Mouse (Mus musculus) thymus, adult 2 months (tissue): ENCODE measurements around the gene Rcbtb1. TPM values are rescaled to one million over a fixed set of nuclear protein-coding genes. Genes with fewer than 3 reads are reported as not detected.
"Not testable (repeated sequence)": the region's sequence is repeated elsewhere in the genome, so short reads cannot be mapped to it uniquely, and the experiment has no call there.

ENCODE experiments used
- DNase-seq: peaks from one replicate; pipeline ENCODE4 v3.0.0; 2021
- H3K27ac ChIP-seq: fragments of 200-500 bp; 2 replicates; pipeline ENCODE4 v1.5.1; 2012; ENCODE audit warnings: low read length, control low read depth; ENCODE audit not compliant: control insufficient read depth, insufficient read depth
- H3K27me3 ChIP-seq: fragments of 200-500 bp; 2 replicates; pipeline ENCODE4 v1.6.1; 2012; ENCODE audit warnings: mild to moderate bottlenecking, low read length, moderate library complexity, mixed read lengths; ENCODE audit not compliant: control insufficient read depth, insufficient read depth
- H3K36me3 ChIP-seq: fragments of 200-500 bp; 2 replicates; pipeline ENCODE4 v1.6.1; 2012; ENCODE audit warnings: mild to moderate bottlenecking, low read length, moderate library complexity; ENCODE audit not compliant: control insufficient read depth, insufficient read depth
- H3K4me1 ChIP-seq: fragments of 200-500 bp; replicated peaks from 2 replicates; pipeline ENCODE4 v1.6.1; 2012; ENCODE audit warnings: low read length; ENCODE audit not compliant: control insufficient read depth, insufficient read depth
- H3K4me3 ChIP-seq: fragments of 200-500 bp; 2 replicates; pipeline ENCODE4 v1.5.1; 2012; ENCODE audit warnings: mild to moderate bottlenecking, low read length, control low read depth, moderate library complexity; ENCODE audit not compliant: control insufficient read depth, insufficient read depth
- CTCF ChIP-seq: fragments of 200-500 bp; IDR thresholded peaks from 2 replicates; pipeline ENCODE4 v1.5.1; 2012; ENCODE audit warnings: mild to moderate bottlenecking, control low read depth, low read length, moderate library complexity, borderline replicate concordance; ENCODE audit not compliant: control insufficient read depth, poor library complexity, insufficient read depth; ENCODE audit errors: extremely low read depth
- POLR2A ChIP-seq: fragments of 200-500 bp; IDR thresholded peaks from 2 replicates; pipeline ENCODE4 v1.6.1; 2012; ENCODE audit warnings: mild to moderate bottlenecking, low read length, control low read depth, moderate library complexity; ENCODE audit not compliant: control insufficient read depth, poor library complexity, insufficient read depth; ENCODE audit errors: extremely low read depth
- WGBS: fragments of 180-500 bp; shearing (Covaris S2); methylation state at CpG from one replicate; pipeline ENCODE4 v1.1.7; 2018; 5-methylcytosine and 5-hydroxymethylcytosine counted together
- polyA plus RNA-seq: library from polyadenylated mRNA; depleted of rRNA; stranded (reverse); fragments of >200 nt; gene quantifications from 2 replicates; pipeline ENCODE4 v1.2.3, GENCODE M21; 2012; rRNA removed

The Rcbtb1 gene
- polyA plus RNA-seq, 1 experiment, result 16.9 TPM

DNA sequence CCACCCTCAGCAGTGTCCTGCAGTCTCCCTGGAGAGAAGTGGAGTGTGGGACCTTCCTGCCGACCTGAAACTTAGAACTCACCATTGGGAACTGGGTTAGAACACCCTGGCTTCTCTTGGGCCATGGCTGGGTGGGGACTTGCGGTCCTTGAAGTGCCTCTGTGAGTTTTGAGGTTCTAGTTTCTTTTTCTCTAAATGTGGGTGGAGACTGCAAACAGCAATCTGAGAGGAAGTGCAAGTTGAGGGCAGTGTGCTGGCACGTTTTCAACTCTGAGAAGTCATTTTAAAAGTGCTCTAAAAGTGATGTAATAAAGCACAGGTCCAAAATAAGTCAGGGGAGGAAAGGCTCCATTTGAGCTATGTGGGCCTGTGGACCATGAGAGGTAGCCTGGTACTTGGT lies 59.0 kb downstream of the Rcbtb1 start, which contains the start of gene Gm6904:
Gene Gm6904 (minus strand): TSS at position 161 of the 400 bp plus-strand sequence.
- TF ChIP-seq POLR2A (no peak), CTCF (no peak)
- peaks cover 2% of the 10 kb centered on the region; the same call in 1 of the 2 replicates for H3K4me1 ChIP-seq
- H3K27me3 ChIP-seq, result no peaks in the 10 kb centered on the region
- no peak within 1 kb of the TSS for H3K4me3 ChIP-seq
- DNase-seq, result peak; percentile 5
- no peak within 1 kb of the TSS for H3K27ac ChIP-seq
- WGBS, result 7% methylated on average over 3 of the region's 3 CpGs
- no peaks in the 10 kb centered on the region for H3K36me3 ChIP-seq

DNA sequence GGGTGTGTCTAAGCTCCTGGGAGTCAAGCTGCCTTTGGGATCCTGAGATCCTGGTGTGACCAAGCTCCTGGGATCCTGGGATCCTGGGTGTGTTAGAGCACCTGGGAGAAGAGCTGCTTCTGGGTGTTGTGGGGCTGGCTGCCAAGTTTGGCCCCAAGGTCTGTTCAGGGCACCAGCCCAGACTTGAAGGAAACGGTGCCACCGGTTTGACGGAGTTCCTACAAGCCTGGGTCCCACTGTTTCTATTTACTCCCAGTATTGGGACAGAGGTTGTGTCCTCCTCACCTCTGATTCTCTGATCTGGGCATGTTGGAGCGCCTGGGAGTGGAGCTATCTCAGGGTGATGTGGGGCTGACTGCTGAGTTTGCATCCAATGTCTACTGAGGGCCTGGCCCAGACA lies 74.0 kb downstream of the Rcbtb1 start:
- H3K36me3 ChIP-seq, DNase-seq, H3K27ac ChIP-seq, H3K4me3 ChIP-seq, H3K27me3 ChIP-seq, H3K4me1 ChIP-seq: not testable (repeated sequence)
- WGBS, result 88% methylated on average over 4 of the region's 4 CpGs

Other genes with a start within 250 kb of the Rcbtb1 start
- gene 1700129C05Rik, start 58.3 kb upstream of the Rcbtb1 start, polyA plus RNA-seq, result not detected in 2 replicates
- not detected in 2 replicates for gene Gm5142, start 22.5 kb upstream of the Rcbtb1 start, polyA plus RNA-seq
- gene Gm6904, start 59.0 kb downstream of the Rcbtb1 start, polyA plus RNA-seq, result 0.12 TPM in 1 of 2 replicates, not detected in the other
- gene Phf11a, start 96.3 kb downstream of the Rcbtb1 start, polyA plus RNA-seq, result 1.7 and 3.4 TPM in 2 replicates
- gene Phf11b, start 140.1 kb downstream of the Rcbtb1 start, polyA plus RNA-seq, result 2.7 and 4.1 TPM in 2 replicates
- gene Phf11d, start 164.3 kb downstream of the Rcbtb1 start, polyA plus RNA-seq, result 4.5 and 8.2 TPM in 2 replicates
- gene Phf11c, start 194.2 kb downstream of the Rcbtb1 start, polyA plus RNA-seq, result 2.2 and 3.1 TPM in 2 replicates
- gene Setdb2, start 239.7 kb downstream of the Rcbtb1 start, polyA plus RNA-seq, result 19.1 and 20.5 TPM in 2 replicates
- gene Cab39l, start 239.8 kb downstream of the Rcbtb1 start, polyA plus RNA-seq, result 5.3 and 5.5 TPM in 2 replicates